Comparison of ENCODE assay signal across 27 mouse cellular contexts in genomic region chr12:110463711-110464110, GRCm38 (mm10). TPM values are rescaled to one million over a fixed set of nuclear protein-coding genes. Genes with fewer than 3 reads are reported as not detected.
DNase-seq lines count a peak whose midpoint lies in the region; ATAC-seq lines count a peak whose summit lies in the region.
"Had no signal": no experiment of that assay in that cellular context is flagged by ENCODE, and none has a peak within 500 bp of the region (broad histone marks: within the 10 kb centered on the region; RNA-seq: fewer than 3 reads in every experiment).

No protein-coding gene starts in this region.

- 77% methylated on average over 8 of the region's 8 CpGs for WGBS in midbrain, embryonic 11.5 days
- WGBS in midbrain, embryonic 13.5 days, result 85% methylated on average over 8 of the region's 8 CpGs
- WGBS in hindbrain, embryonic 13.5 days, result 86% methylated on average over 8 of the region's 8 CpGs
- 86% methylated on average over 8 of the region's 8 CpGs for whole genome bisulfite sequencing in forebrain, embryonic 10.5 days

- no peak overlapping the region for H3K27ac ChIP-seq in midbrain, embryonic 11.5 days (ENCODE audit: low read depth, low read length)
- H3K27ac ChIP-seq in midbrain, embryonic 13.5 days, result no peak overlapping the region
- no peak overlapping the region for H3K27ac ChIP-seq in hindbrain, embryonic 13.5 days
- no peak overlapping the region for H3K27ac ChIP-seq in forebrain, embryonic 10.5 days
- H3K27ac ChIP-seq: embryonic facial prominence, embryonic 13.5 days; hindbrain, embryonic 10.5 days; hindbrain, postnatal 0 days; kidney, embryonic 15.5 days; left cerebral cortex, adult 2 months; limb, embryonic 13.5 days; midbrain, embryonic 15.5 days had no signal

- no peaks in the 10 kb centered on the region for H3K4me1 ChIP-seq in midbrain, embryonic 11.5 days (ENCODE audit: control insufficient read depth, insufficient read depth, low read length)
- H3K4me1 ChIP-seq in midbrain, embryonic 13.5 days (replicated peaks), result no peaks in the 10 kb centered on the region
- no peaks in the 10 kb centered on the region for H3K4me1 ChIP-seq in hindbrain, embryonic 13.5 days (replicated peaks)
- no peaks in the 10 kb centered on the region for H3K4me1 ChIP-seq in forebrain, embryonic 10.5 days
- H3K4me1 ChIP-seq: hindbrain, embryonic 10.5 days; limb, embryonic 13.5 days; midbrain, embryonic 15.5 days had no signal

- no peaks in the 10 kb centered on the region for H3K27me3 ChIP-seq in midbrain, embryonic 11.5 days (ENCODE audit: control insufficient read depth, insufficient read depth, low read length)
- no peaks in the 10 kb centered on the region for H3K27me3 ChIP-seq in midbrain, embryonic 13.5 days
- no peaks in the 10 kb centered on the region for H3K27me3 ChIP-seq in hindbrain, embryonic 13.5 days
- H3K27me3 ChIP-seq in forebrain, embryonic 10.5 days (ENCODE audit: poor library complexity, severe bottlenecking), result no peaks in the 10 kb centered on the region
- H3K27me3 ChIP-seq: embryonic facial prominence, embryonic 13.5 days; kidney, embryonic 15.5 days; limb, embryonic 13.5 days; midbrain, embryonic 15.5 days had no signal

- ATAC-seq in midbrain, embryonic 11.5 days (ENCODE audit: low FRiP score), result no peak
- no peak for ATAC-seq in midbrain, embryonic 13.5 days
- ATAC-seq in inflammation-experienced regulatory T-cells, adult 6 months, result peak; percentile 97
- no peak for ATAC-seq in hindbrain, embryonic 13.5 days (ENCODE audit: low FRiP score)
- ATAC-seq: forebrain, embryonic 16.5 days; hindbrain, postnatal 0 days; liver, postnatal 0 days; midbrain, embryonic 15.5 days had no signal

- H3K4me2 ChIP-seq in midbrain, embryonic 11.5 days, result no peak overlapping the region
- no peak overlapping the region for H3K4me2 ChIP-seq in midbrain, embryonic 13.5 days (replicated peaks)
- H3K4me2 ChIP-seq in hindbrain, embryonic 13.5 days, result no peak overlapping the region
- H3K4me2 ChIP-seq: embryonic facial prominence, embryonic 13.5 days; kidney, embryonic 15.5 days; limb, embryonic 13.5 days; liver, embryonic 11.5 days; midbrain, embryonic 15.5 days had no signal

- DNase-seq in midbrain, embryonic 11.5 days (ENCODE audit: low spot score, missing footprints), result peak; percentile 60
- DNase-seq in thymus, postnatal 10 days (ENCODE audit: low spot score in 2 of 2), result peak; percentile 35 to 46
- no peak for DNase-seq in kidney, adult 18-20 months
- DNase-seq in cerebellum, adult 18-20 months, result no peak
- no peak for DNase-seq in forebrain, embryonic 10.5 days (ENCODE audit: extremely low spot score, low spot score)
- DNase-seq: adrenal gland, adult 8-10 months; cerebellum, adult 11-12 months; cerebellum, postnatal 10 days; gastrocnemius, postnatal 10 days; heart, postnatal 14 days; kidney, adult 11 months; kidney, postnatal 25 days; liver, postnatal 0 days; lung, postnatal 4 days; right cerebral cortex, postnatal 25 days had no signal

- H3K4me3 ChIP-seq in midbrain, embryonic 11.5 days (ENCODE audit: low read depth, low read length), result no peak overlapping the region
- H3K4me3 ChIP-seq in midbrain, embryonic 13.5 days (replicated peaks), result no peak overlapping the region
- no peak overlapping the region for H3K4me3 ChIP-seq in hindbrain, embryonic 13.5 days
- no peak overlapping the region for H3K4me3 ChIP-seq in forebrain, embryonic 10.5 days
- H3K4me3 ChIP-seq: embryonic facial prominence, embryonic 13.5 days; hindbrain, embryonic 10.5 days; kidney, embryonic 15.5 days; left cerebral cortex, adult 2 months; limb, embryonic 13.5 days; midbrain, embryonic 15.5 days had no signal

- H3K9me3 ChIP-seq in midbrain, embryonic 11.5 days (ENCODE audit: control insufficient read depth, low read length), result no peaks in the 10 kb centered on the region
- no peaks in the 10 kb centered on the region for H3K9me3 ChIP-seq in midbrain, embryonic 13.5 days
- H3K9me3 ChIP-seq in hindbrain, embryonic 13.5 days, result no peaks in the 10 kb centered on the region
- H3K9me3 ChIP-seq in forebrain, embryonic 10.5 days, result no peaks in the 10 kb centered on the region
- H3K9me3 ChIP-seq: embryonic facial prominence, embryonic 13.5 days; hindbrain, embryonic 10.5 days; kidney, embryonic 15.5 days; limb, embryonic 13.5 days; midbrain, embryonic 15.5 days had no signal

- no peaks in the 10 kb centered on the region for H3K36me3 ChIP-seq in midbrain, embryonic 11.5 days (ENCODE audit: control insufficient read depth, insufficient read depth, low read length)
- H3K36me3 ChIP-seq in midbrain, embryonic 13.5 days, result peaks cover 15% of the 10 kb centered on the region
- H3K36me3 ChIP-seq in hindbrain, embryonic 13.5 days, result peaks cover 33% of the 10 kb centered on the region
- peaks cover 3% of the 10 kb centered on the region for H3K36me3 ChIP-seq in forebrain, embryonic 10.5 days (replicated peaks)
- H3K36me3 ChIP-seq: kidney, embryonic 15.5 days had no signal

- H3K9ac ChIP-seq in midbrain, embryonic 11.5 days (ENCODE audit: low read length), result no peak overlapping the region
- H3K9ac ChIP-seq in midbrain, embryonic 13.5 days (replicated peaks), result no peak overlapping the region
- H3K9ac ChIP-seq in hindbrain, embryonic 13.5 days, result no peak overlapping the region
- H3K9ac ChIP-seq: embryonic facial prominence, embryonic 13.5 days; kidney, embryonic 15.5 days; limb, embryonic 13.5 days; liver, postnatal 0 days; midbrain, embryonic 15.5 days had no signal

RNA-seq across cellular contexts. Expression of gene Ppp2r5c, which starts 16.8 kb away (rescaled TPM):
- polyA plus RNA-seq in midbrain, embryonic 11.5 days (2014; fragmentation: Nextera tagmentation; extraction: Ambion mirVana), result 175 and 183 TPM in 2 replicates
- 136 and 147 TPM in 2 replicates for polyA plus RNA-seq in midbrain, embryonic 13.5 days (2015; fragmentation: Nextera tagmentation; extraction: Ambion mirVana)
- 100 to 1,000 TPM; 506 to 623 (median 523) TPM for polyA plus RNA-seq in inflammation-experienced regulatory T-cells, adult 6 months (2017; shearing (Covaris generic))
- polyA plus RNA-seq in hindbrain, embryonic 13.5 days (2015; fragmentation: Nextera tagmentation; extraction: Ambion mirVana), result 142 and 144 TPM in 2 replicates
- 135 and 138 TPM in 2 replicates for polyA plus RNA-seq in forebrain, embryonic 10.5 days (2016; fragmentation: Nextera tagmentation; extraction: Ambion mirVana)

Comparison
In these comparisons a context has a peak if more than half of its experiments do, and no peak if none do; other contexts are left out.
1. DNase-seq: peak in midbrain, embryonic 11.5 days (single experiment) and thymus, postnatal 10 days (2 of 2); none in kidney, adult 18-20 months (single experiment), cerebellum, adult 18-20 months (0 of 2) and forebrain, embryonic 10.5 days (single experiment).